Mouse (Mus musculus) adipocyte (in vitro differentiated cells): ENCODE measurements around the gene Nrxn1.
A peak's percentile ranks its signal among the peaks of the same experiment; 100 is the strongest.
"Not testable (repeated sequence)": the region's sequence is repeated elsewhere in the genome, so short reads cannot be mapped to it uniquely, and the experiment has no call there.

Experiments used
- DNase-seq: peaks from one replicate; pipeline ENCODE4 v3.0.0-alpha.2; 2016; ENCODE audit warnings: low spot score

Gene Nrxn1

DNA sequence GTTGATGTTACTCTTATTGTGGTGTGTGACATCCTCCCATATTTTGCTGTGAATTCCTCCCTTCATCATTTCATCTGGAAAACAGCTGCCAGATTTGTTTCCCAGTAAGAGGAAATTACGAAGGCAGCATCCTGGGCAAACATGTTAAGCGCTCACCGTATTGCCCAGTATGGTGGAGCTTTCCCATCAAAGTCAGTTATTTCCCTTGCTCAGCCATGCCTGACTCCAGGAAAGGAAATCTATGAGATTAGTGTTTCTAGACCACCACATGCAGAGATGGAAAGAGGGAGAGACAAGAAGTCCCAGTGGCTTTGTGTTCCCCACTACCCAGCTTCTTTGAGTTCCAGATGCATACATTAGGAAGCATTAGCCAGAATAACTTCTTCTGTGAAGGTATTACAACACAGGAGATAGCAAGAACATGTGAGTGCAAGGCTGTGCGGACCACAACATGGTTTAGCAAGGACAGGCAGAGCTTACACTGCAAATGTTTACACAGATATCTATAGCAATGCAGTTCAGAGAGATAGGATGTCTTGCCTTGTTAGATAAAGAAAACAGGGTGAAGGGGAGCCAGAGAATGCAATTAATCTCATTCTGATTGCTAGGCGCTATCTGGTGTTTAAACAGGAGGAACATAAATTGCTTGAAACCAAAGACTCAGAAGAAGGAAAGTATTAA lies 839.3 kb downstream of the Nrxn1 start:
- no peak for DNase-seq

DNA sequence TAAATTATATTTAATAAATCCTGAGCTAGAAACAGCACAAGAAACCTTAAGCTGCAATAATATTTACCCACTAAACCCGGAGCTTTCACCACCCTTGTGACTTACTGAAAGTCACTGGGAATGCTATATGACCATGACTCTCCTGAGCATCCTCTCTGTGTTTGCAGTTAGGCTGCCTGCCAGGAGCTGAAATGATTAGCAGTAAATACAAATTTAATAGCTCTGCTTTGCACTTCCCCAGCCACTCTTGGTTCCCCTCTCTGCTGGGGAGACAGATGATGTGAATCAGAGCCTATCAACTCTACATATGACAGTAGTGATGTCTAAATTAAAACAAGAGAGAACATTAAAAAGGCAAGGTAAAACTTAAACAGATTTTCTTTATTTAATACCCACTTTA lies 840.7 kb downstream of the Nrxn1 start:
- no peak for DNase-seq

DNA sequence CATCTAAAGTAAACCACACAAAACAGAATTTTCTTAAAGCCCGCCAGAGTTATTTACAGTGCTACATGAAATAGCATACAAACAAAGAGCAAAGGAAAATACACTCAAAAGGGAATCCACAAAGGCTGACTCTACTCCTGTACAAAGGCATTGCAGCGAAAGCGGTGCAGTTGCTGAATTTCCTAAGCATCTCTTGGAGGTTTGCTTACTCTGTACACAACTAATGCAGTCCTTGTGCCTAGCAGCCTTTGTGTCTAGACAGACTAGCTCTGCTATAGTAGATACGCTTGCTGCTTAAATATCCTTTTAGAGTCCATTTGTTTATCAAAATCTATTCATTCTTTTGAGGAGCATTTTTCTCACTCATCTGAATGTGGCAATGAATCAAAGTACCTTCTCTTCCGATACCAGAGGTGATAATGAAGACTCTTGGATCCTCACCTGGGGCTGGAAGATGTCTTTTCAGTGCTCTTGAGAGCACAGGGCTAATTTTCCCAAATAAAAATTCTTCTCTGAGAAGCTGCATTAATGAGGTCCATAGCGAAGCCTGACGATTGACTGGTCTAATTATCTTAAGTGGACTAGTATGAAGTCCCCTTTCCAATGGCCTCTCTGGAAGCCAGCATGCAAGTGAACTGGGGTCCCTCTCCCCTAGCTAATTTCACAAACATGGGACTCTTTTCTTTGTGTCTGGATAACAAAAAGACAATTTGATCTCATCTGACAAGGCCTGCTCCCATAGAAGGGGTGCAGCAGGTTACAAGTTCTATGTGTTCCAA lies 845.6 kb downstream of the Nrxn1 start:
- DNase-seq = no peak

DNA sequence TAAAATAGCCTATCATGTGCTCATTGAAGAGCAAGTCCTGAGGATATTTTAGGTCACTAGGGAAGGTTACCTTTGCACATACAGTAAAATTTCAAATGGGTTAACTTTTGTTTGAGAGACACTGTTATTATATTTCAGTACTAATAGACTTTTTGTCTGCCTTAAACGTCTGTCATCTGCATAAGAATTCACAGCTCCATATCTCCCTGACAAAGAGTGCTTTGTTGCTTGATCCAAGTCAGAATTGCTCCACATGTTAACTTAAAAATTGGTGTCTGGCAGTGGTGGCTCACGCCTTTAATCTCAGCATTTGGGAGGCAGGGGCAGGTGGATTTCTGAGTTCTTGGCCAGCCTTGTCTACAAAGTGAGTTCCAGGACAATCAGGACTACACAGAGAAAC lies 848.5 kb downstream of the Nrxn1 start:
- DNase-seq = no peak

DNA sequence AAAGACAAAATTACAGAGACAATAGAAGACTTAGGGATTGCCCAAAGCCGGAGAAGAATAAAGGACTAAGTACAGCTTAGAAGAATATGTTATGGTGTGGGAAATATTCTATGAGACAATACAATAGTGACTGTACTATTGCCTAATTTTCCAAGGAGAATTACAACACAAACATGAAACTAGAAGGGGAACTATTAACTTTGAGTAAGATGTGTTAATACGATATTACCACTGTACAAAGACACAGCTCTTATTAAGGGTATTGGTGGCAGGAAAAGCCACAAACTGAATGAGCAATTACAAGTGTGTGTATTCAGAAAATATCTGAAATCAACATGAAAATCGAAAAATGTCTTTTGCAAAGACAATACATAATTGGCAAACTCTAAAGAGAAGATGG lies 853.9 kb downstream of the Nrxn1 start:
- DNase-seq = no peak

DNA sequence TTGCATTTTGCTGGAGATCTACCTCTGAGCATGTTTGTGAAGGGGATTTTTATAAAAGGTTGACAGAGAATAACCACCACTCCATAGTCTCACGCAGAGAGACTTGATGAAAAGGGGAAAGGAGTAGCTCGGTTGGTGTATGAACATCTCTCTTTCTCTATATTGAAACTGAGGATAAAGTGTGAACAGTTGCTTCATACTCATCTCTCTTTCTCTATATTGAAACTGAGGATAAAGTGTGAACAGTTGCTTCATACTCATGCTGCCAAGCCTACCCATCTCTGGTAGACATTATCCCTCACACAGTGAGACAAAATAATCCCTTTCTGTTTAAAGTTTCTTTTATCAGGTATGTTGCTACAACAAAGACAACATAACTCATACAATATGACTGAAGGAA lies 854.4 kb downstream of the Nrxn1 start:
- DNase-seq = no peak

DNA sequence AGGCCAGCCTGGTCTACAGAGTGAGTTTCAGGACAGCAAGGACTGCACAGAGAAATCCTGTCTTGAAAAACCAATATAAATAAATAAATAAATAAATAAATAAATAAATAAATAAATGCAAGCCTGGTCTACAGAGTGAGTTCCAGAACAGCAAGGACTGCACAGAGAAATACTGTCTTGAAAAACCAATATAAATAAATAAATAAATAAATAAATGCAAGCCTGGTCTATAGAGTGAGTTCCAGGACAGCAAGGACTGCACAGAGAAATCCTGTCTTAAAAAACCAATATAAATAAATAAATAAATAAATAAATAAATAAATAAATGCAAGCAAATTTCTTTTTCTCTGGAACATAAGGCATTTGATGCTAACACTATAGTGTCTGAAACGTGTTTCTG lies 857.2 kb downstream of the Nrxn1 start:
- DNase-seq = not testable (repeated sequence)

DNA sequence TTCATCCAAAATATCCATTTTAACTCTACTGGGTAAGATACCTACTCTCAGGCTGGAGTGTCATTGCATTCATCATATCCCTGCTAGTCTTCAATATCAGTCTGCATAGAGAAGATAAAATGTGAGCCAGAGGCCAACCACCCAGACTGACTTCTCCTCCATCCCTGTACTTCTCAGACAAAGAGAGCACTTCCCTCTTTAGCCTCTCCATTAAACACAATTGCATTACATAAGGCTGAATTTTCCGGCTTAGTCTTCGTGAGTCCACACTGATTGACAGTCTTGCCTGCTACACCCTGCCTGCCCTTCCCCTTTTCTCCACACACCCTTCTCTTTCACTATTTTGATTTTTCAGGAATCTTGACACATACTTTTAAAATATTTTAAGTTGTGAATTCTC lies 858.1 kb downstream of the Nrxn1 start:
- no peak for DNase-seq

DNA sequence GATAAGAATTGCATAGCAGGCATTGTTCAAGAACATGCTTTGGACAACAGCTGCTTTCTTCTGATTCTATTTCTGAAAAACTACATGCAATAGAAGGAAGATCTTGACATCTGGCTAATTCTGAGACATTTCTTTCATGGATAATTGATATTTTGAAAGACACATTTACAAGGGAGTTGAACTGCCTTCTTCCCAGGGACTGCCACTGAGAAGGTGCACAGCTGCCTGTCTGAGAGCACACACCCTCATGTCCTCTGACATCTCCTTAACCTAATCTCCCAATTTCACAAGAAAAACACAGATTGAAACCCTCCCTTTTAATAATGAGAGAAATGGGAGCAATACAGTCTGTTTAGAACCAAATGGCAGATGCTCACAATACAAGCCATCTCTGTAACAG lies 884.3 kb downstream of the Nrxn1 start:
- DNase-seq = no peak

DNA sequence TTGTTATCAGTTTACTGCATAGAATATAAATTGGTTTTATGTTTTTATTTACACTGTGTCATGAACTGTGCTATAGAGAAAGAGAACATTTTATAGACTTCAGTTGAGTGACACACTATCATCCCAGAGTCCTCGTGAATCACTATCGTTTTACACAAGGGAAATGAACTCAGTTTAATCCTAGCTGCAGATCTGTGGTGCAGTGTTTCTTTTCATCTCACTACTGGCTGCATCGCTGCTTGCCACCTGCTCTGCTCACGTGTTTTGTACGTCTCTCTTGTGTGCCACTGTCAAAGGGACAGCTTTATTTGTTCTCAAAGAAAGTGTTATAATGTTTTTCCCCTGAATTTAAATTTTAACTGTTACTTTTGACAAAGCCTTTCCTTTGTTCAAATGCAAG lies 885.3 kb downstream of the Nrxn1 start:
- no peak for DNase-seq

DNA sequence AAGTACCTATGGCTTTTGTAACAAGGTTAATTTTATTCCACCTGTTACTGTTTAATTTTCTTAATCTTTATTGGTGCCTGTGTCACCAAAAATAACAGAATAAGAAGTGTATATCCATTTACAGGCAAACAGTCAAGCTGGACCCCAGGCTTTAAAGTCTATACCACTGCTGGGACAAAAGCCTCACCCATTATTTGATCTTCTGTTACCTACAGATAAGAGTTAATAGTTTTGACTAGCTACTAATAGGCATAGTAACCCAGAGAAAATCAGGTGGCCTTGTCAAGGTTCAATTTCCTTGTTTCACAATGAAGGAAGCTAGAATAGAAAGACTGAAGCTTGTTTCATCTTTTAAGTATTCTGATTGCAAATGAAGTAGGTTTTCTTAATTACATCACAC lies 888.9 kb downstream of the Nrxn1 start:
- no peak for DNase-seq

DNA sequence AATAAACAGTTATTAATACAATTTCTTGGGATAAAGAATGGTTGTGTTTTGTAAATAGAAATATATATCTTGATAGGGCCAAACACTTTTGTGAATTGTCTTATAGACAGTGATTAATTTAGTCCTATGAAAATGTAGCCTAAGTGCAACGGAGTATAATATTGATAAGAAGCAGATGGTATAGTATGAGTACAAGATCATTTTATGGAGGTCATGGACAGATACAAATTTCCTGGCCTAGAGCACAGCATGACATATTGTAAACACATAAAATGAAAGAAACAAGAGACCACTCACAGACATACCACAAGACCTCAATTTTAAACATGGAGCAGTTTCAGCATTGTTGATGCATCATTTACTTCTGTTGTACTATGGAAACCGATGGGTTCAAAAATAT lies 890.1 kb downstream of the Nrxn1 start:
- no peak for DNase-seq

DNA sequence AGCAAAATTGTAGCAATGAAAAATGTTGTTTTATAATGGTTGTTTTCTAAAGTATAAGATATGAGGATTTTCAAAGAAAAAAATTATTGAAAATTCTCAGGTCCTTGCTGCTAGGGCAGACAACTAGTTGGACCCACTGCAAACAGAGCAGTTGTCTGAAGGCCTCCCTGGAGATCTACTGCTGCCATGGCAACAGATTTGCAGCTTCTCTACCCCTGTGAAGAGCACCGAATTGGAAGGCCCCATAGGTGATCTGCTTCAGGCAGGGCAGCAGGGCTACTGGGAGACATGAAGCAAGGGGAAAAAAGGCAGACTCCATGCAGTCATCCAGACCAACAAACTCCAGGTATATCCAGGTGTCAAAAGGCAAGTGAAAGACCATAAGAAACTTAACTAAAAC lies 896.1 kb downstream of the Nrxn1 start:
- DNase-seq = no peak

DNA sequence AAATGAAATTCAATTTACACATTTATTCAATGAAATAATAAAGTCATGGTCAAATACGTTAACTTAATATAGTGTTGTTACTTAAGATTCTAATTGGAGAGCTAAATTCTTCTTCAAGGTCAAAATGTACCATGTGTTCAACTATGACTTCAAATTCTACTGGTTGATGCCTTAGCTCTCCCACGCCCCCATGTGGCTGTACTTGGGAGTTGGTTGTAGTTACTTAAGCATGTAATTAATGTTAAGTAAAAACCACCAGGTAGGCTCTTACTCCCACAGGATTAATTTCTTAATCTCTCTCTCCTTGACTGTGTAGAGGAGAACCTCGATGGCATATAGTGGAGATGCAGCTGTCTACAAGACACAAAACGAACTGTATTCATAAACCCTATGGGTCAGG lies 951.3 kb downstream of the Nrxn1 start:
- peak; percentile 2 for DNase-seq

DNA sequence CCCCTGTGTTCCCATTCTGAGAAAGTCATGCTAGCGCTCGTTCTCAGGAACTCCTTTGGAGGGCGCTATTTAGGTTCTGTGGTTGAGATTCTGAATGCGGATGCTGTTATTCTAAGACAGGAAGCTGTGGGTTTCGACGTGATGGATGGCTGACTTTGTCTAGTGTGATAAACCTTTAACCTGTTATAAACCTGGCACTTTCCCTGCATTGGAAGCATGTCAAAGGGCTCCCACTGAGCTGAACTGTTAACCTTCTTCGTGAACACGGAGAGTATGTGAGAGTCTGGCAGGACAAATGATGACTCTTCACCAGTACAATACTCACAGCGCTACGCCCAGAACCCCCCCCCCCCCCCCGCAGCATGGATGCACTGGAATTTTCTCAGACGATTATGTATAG lies 962.0 kb downstream of the Nrxn1 start:
- no peak for DNase-seq

DNA sequence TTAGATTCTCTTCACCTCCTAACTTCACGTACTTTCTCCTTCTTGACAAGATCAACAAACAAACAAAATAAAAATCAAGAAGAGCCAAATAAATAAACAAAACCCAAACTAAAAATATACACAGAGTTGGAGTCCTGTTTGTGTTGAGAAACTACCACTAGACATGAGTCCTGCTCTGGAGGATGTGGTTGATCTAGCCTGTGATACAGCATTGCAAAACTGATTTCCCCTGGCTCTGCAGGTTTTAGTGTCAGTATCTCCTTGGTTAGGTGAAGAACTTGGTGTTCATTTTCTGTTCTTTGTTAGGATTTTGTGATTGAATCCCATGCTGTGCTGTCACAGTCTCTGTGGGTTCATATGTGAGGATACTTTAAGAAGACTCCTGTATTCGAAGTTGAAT lies 963.7 kb downstream of the Nrxn1 start:
- DNase-seq = no peak

DNA sequence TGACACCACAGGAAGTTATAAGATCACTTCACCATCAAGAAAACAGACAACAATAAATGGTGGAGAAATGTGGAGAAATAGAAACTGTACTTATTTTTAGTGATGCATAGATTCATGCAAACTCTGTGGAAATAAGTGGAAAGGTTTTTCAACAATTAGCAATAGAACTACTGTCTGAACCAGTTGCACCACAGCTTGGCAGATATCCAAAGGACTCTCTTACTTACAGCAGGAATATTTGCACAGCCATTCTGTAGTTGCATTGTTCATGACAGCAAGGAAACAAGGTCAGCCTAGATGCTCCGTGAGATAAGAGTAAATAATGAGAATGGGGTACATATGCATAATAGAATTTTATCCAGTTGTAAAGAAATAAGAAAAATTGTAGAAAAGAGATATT lies 965.3 kb downstream of the Nrxn1 start:
- DNase-seq = peak; percentile 38

DNA sequence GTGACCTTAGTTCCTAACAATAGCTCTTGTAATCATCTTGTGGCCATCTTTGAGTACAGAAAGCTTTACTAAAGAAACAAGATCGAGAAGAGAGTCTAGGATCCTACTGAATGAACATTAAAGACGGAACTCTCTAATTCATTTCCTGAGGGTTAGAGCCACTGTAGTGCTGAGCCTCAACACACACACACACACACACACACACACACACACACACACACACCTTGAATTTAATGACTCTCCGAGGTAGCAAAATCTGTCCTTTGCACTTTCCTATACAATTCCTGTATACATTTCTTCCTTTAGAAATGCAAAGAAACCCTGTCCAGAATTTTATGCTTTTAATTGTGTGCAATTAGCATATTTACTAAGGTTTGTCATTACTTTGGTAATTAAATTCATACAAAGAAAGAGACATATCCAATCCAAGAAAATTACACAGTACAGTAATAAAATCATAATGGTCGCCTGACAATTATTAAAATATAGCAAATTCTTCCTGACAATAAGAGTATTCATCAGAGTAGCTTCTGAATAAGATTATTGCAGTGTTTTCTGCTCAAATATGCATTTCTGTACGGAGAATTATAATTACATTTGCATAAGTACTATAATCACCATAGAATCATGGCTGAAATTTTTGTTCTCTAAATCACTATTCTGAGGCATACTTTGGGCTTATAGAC lies 969.9 kb downstream of the Nrxn1 start:
- no peak for DNase-seq

DNA sequence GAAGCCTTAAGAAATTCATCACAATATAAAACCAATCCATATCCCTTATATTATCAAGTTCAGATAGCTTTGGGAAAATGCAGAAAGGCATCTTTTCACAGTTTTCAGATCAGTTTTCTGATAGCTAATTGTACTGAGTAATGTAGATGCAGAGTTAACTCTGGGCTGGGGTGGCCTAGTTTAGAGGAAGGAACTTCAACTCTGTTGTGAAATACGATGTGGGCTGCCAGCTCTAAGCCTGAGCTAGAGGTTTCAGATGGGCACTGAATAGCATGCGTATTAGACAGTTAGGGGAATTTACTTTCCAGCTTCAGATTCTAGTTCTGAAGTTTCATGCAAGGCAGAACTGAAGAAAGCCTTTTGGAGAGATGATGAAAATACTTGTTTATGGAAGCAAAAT lies 976.6 kb downstream of the Nrxn1 start:
- no peak for DNase-seq

DNA sequence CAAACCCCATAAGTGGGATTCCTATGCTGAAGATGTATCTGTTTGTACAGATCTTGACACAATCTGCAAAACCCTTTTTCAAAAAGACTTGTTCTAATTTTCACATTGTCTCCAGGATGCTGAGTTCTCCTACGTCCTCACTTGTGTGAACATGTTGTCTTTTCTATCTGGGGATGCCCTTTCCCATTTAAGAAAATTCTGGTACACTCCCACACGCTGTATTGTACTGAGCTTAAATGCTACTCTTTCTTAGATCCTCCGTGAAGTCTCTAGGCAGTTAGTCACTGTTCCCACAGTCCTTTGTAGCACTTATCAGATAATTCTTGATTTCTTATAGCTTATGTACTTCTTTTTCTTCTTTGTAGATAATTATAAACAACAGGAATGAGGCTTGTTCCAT lies 997.9 kb downstream of the Nrxn1 start:
- no peak for DNase-seq

DNA sequence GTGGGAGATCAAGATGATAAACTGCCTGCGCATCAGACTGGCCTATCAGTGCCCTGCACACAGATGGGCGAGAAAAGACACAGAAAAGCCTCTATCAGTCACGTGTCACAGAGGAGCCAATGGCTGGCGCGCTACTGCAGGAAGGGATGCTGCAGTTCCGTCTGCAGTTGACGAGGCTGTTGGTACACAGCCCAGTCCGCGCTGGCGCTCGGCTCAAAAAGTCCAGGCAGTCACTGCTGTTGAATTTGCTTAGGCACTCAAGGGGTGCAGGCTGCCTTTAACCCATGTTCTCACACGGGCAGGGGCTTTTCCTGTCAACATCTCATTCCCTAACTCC lies 1004.6 kb downstream of the Nrxn1 start:
- DNase-seq = no peak

DNA sequence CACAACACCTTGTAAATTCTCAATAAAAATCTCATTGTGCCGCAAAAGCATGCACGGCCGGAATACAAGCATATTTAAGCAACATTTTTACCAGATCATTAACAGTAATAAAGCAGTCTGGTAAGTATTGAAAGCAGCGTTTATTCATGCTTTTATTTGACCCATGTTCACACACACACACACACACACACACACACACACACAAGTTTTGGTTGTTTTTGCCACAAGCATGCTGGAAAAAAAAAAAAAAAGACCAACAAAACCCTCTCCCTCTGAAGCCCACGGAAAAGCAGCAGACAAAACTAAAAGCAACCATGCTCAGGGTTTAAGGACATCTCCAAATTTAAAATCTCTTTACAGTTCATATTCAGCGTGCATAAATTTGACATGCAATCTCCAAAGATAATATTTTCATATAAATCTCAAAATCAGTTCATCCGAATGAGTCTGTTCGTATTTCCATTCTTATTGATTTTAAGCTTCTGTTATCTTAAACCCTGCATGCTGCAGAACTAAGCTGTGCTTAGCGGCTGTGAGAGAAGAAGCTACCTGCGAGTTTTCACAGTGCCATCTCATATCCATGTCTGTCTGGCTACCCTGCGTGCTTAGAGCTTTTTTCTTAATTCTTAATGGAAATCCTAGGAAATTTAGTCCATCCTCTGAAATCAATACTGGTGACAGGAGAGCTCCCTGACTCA lies 1005.1 kb downstream of the Nrxn1 start:
- no peak for DNase-seq

DNA sequence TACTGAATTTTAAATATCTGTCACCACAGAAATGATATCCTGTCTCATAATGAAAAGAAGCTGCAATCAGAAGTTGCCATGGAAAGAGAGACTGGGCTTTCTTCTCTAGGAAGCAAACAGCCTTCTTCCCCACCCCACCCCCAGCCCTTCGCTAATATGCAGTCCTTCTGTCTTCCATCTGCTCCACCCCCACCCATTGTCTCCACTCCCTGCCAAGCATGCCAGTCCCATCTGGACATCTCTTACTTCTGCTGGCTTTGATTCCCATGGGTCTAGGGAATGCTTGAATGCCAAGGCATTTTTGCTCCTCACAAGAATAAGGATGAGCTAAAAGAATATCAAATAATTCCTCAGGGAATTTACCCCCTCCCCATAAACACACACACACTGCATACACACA lies 1006.0 kb downstream of the Nrxn1 start:
- DNase-seq = peak; percentile 5
